Mouse (Mus musculus): ENCODE results near the gene Casp9.

- TF ChIP-seq CTCF (IDR thresholded peaks at IDR 0.05; ENCODE audit: insufficient read depth, low read depth, low read length) (no peak), POLR2A (IDR thresholded peaks at IDR 0.05; ENCODE audit: insufficient read depth, low read depth, low read length) (no peak)
These were observed 25.9 kb downstream of the Casp9 start for GRCm38 (mm10) chr4:141819316-141819715.
